Mouse (Mus musculus) megakaryocyte progenitor cell, adult 5-6 weeks (primary cell): ENCODE data around the gene Prrt2. TPM values are rescaled to one million over a fixed set of nuclear protein-coding genes. Genes with fewer than 3 reads are reported as not detected.

Source experiments
- ATAC-seq: replicated peaks from 2 replicates; pipeline ENCODE4 v1.8.0; 2016; ENCODE audit warnings: mild to moderate bottlenecking, moderate TSS enrichment, inconsistent platforms; ENCODE audit not compliant: poor library complexity
- total RNA-seq, 2 experiments: library from RNA; stranded (forward) in 1 of 2; stranded (reverse) in 1 of 2; fragments of 157-497, 149-512 nt in 1 of 2; fragments of 200-1000 nt in 1 of 2; gene quantifications; 2 replicates each; pipeline versions ENCODE4 v1.2.3 to v1.2.4; 2015 to 2017

Prrt2 gene
- total RNA-seq, 2 experiments from 2014 or later, result 0.74 TPM; not detected in 1

DNA sequence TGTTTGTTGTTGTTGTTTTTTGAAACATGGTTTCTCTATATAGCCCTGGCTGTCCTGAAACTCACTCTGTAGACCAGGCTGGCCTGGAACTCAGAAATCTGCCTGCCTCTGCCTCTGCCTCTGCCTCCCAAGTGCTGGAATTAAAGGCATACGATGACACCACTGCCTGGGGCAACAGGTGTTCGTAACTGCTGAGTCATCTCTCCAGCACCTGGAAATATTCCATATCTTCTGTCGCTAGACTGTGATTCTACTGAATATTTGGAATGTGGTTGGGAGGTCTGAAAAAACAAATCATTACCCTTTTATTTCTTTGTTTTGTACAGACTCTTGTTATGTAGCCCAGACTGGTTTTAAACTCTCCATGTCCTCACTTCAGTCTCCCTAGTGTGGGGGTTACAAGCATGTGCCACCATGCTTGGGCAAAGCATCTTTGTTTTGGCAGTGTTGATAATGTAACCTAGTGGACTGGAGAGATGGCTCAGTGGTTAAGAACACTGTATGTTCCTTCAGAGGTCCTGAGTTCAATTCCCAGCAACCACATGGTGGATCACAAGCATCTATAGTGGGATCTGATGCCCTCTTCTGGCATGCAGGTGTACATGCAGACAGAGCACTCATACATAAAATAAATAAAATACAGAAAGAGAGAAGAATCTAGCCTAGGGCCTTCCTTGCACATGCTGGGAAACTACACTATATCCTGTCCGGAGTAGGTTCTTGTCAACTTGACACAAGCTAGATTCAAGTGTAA lies 16.7 kb downstream of the Prrt2 start:
- no peak for ATAC-seq

GRCm38 (mm10) chr7:127003620-127004019 lies 17.4 kb downstream of the Prrt2 start:
- no peak for ATAC-seq

GRCm38 (mm10) chr7:126999568-126999967 lies 21.4 kb downstream of the Prrt2 start:
- no peak for ATAC-seq

- no peak for ATAC-seq
Measured at GRCm38 (mm10) chr7:126996449-126996848, 24.6 kb downstream of the Prrt2 start.

DNA sequence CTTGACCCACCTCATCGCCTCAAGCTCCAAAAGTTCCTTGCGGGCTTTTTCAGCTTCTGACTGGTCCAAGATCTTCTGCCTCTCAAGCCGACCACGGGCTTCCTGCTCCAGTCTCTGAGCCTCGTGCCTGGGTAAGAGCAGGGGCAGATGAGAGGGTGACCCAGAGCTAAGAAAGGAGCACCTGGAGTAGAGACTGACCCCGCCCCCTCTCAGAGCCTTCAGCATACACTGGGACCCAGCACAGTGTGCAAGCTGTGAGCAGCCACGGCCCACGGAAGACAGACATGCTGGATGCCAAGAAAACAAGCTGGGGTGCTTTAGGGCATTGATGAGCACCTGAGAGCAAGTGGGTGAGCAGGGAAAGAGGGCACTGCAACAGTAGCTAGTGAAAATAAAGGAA lies 32.2 kb downstream of the Prrt2 start:
- ATAC-seq, result no peak

GRCm38 (mm10) chr7:126986319-126986718 lies 34.7 kb downstream of the Prrt2 start:
- peak; percentile 74 for ATAC-seq

GRCm38 (mm10) chr7:126984667-126985444 lies 36.2 kb downstream of the Prrt2 start:
- no peak for ATAC-seq

GRCm38 (mm10) chr7:126983113-126983512 lies 37.9 kb downstream of the Prrt2 start:
- no peak for ATAC-seq

GRCm38 (mm10) chr7:126982054-126982453 lies 39.0 kb downstream of the Prrt2 start:
- no peak for ATAC-seq

DNA sequence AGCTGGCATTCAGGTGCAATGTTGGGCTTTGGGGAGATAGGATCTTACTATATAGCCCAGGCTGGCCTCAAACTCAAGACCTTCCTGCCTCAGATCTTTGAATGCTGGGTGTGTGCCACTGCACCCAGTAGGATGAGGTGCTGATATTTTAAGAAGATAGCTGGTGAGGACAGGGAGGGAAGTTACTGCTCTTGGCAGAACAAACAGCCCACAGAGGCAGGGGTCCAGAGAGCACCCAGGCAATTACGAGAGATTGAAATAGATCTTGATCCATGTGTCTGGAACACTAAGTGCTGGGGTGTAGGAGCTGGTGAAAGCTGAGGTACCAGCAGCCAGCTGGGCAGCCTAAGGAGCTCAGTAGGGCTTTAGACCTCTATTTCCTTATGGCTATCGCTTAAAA lies 39.4 kb downstream of the Prrt2 start:
- no peak for ATAC-seq

GRCm38 (mm10) chr7:126978841-126979240 lies 42.2 kb downstream of the Prrt2 start:
- no peak for ATAC-seq

- no peak for ATAC-seq
Measured at GRCm38 (mm10) chr7:126976878-126977459, 44.0 kb downstream of the Prrt2 start.

DNA sequence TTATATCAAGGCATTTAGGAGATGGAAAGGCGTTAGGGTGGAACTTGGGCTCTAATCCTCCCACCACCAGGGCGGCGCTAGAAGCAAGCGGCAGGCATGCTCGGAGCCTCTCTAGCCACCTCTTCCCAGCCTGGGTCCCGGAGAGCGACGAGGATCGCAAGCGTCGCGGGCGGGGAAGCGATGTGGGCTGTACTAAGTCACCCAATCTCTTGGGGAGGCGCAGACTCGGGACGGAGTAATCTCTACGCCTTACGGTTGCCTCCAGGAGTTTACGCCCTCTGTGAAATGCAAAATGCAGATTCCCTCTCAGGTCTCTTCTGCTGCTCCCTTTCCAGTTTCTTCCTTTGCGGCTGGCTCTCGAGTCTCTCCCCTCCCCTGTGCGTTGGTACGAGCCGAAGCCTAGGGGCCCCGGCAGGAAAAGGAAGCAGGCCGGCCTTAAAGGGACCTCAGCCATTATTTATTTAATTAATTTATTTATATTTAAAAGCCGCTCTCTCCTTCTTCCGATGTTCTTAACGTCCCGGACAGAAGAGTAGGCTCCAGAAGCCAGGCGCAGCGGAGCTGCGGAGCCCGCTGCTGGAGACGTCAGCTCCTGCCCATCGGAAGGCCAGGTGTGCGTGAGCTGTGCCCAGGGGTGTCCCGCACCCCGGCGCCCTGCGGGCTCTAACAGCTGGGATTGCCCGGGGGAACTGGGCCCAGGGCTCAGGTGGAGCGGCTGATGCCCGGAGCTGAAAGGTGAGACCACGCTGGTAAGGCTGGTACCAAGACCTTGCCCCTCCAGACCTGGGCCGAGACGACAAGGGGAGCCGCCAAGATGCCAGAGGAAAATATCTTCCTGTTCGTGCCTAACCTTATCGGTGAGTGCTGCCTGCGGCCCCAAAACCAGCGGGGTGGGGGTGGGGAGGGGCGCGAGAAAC lies 44.8 kb downstream of the Prrt2 start, which contains the start of gene Cdiptos:
Gene Cdiptos, minus strand, starts transcription at position 149 of the 917 bp plus-strand sequence.
- ATAC-seq, result peak; percentile 97

- ATAC-seq, result no peak
Measured at GRCm38 (mm10) chr7:126975893-126975949, 45.3 kb downstream of the Prrt2 start, which contains the start of gene Cdipt. Cdipt (plus strand) TSS chr7:126975914.

- 0 out of 2 replicates have a peak, but pooled peaks have one; percentile 13 for ATAC-seq
Measured at GRCm38 (mm10) chr7:126975493-126975892, 45.5 kb downstream of the Prrt2 start.

Other genes with a start within 250 kb of the Prrt2 start
Only the 30 nearest of the 32 such genes appear.
- gene Ppp4c, start 228.7 kb downstream of the Prrt2 start, total RNA-seq (2015), result 209 and 216 TPM in 2 replicates
- gene Ppp4c, start 228.7 kb downstream of the Prrt2 start, total RNA-seq (2017), result 113 and 131 TPM in 2 replicates
- not detected in 2 replicates for gene Fam57b, start 223.5 kb downstream of the Prrt2 start, total RNA-seq (2015)
- not detected in 2 replicates for gene Fam57b, start 223.5 kb downstream of the Prrt2 start, total RNA-seq (2017)
- gene 4930451I11Rik, start 189.6 kb downstream of the Prrt2 start, total RNA-seq (2015), result not detected in 2 replicates
- not detected in 2 replicates for gene 4930451I11Rik, start 189.6 kb downstream of the Prrt2 start, total RNA-seq (2017)
- gene Doc2a, start 173.8 kb downstream of the Prrt2 start, total RNA-seq (2015), result not detected in 2 replicates
- 0.07 TPM in 1 of 2 replicates, not detected in the other for gene Doc2a, start 173.8 kb downstream of the Prrt2 start, total RNA-seq (2017)
- 21.8 and 27.5 TPM in 2 replicates for gene Hirip3, start 159.2 kb downstream of the Prrt2 start, total RNA-seq (2015)
- 215 and 246 TPM in 2 replicates for gene Hirip3, start 159.2 kb downstream of the Prrt2 start, total RNA-seq (2017)
- gene Ino80e, start 158.8 kb downstream of the Prrt2 start, total RNA-seq (2015), result 83.1 and 83.9 TPM in 2 replicates
- gene Ino80e, start 158.8 kb downstream of the Prrt2 start, total RNA-seq (2017), result 36.3 and 38.5 TPM in 2 replicates
- gene Taok2, start 136.5 kb downstream of the Prrt2 start, total RNA-seq (2015), result 16.5 and 19.4 TPM in 2 replicates
- 30.2 and 32.6 TPM in 2 replicates for gene Taok2, start 136.5 kb downstream of the Prrt2 start, total RNA-seq (2017)
- 19.1 and 28.8 TPM in 2 replicates for gene Tmem219, start 98.3 kb downstream of the Prrt2 start, total RNA-seq (2015)
- gene Tmem219, start 98.3 kb downstream of the Prrt2 start, total RNA-seq (2017), result 19.8 and 36.4 TPM in 2 replicates
- 6.6 and 11.5 TPM in 2 replicates for gene Kctd13, start 92.3 kb downstream of the Prrt2 start, total RNA-seq (2015)
- 8.9 and 13.2 TPM in 2 replicates for gene Kctd13, start 92.3 kb downstream of the Prrt2 start, total RNA-seq (2017)
- gene Asphd1, start 71.6 kb downstream of the Prrt2 start, total RNA-seq (2015), result not detected in 2 replicates
- not detected in 2 replicates for gene Asphd1, start 71.6 kb downstream of the Prrt2 start, total RNA-seq (2017)
- 0.46 and 1.6 TPM in 2 replicates for gene Sez6l2, start 70.6 kb downstream of the Prrt2 start, total RNA-seq (2015)
- 0.34 and 0.37 TPM in 2 replicates for gene Sez6l2, start 70.6 kb downstream of the Prrt2 start, total RNA-seq (2017)
- gene Cdipt, start 45.3 kb downstream of the Prrt2 start, total RNA-seq (2015), result 41.2 and 42.3 TPM in 2 replicates
- gene Cdipt, start 45.3 kb downstream of the Prrt2 start, total RNA-seq (2017), result 50.1 and 54.7 TPM in 2 replicates
- 4.3 and 4.9 TPM in 2 replicates for gene Cdiptos, start 45.1 kb downstream of the Prrt2 start, total RNA-seq (2015)
- 0.62 and 3.2 TPM in 2 replicates for gene Cdiptos, start 45.1 kb downstream of the Prrt2 start, total RNA-seq (2017)
- 2.2 and 5.1 TPM in 2 replicates for gene Mvp, start 6.6 kb downstream of the Prrt2 start, total RNA-seq (2015)
- gene Mvp, start 6.6 kb downstream of the Prrt2 start, total RNA-seq (2017), result 17.4 and 19.2 TPM in 2 replicates
- not detected in 2 replicates for gene Pagr1b, start 4.7 kb downstream of the Prrt2 start, total RNA-seq (2015)
- gene Pagr1b, start 4.7 kb downstream of the Prrt2 start, total RNA-seq (2017), result not detected in 2 replicates
- gene Pagr1a, start 3.9 kb downstream of the Prrt2 start, total RNA-seq (2015), result 44.2 and 55.4 TPM in 2 replicates
- 39.8 and 48.1 TPM in 2 replicates for gene Pagr1a, start 3.9 kb downstream of the Prrt2 start, total RNA-seq (2017)
- gene Gm42742, start 114 bp downstream of the Prrt2 start, total RNA-seq (2015), result 0.69 TPM in 1 of 2 replicates, not detected in the other
- 0.21 and 3.7 TPM in 2 replicates for gene Gm42742, start 114 bp downstream of the Prrt2 start, total RNA-seq (2017)
- gene Maz, start 5.8 kb upstream of the Prrt2 start, total RNA-seq (2015), result 93.4 and 103 TPM in 2 replicates
- gene Maz, start 5.8 kb upstream of the Prrt2 start, total RNA-seq (2017), result 64.2 and 64.5 TPM in 2 replicates
- gene Kif22, start 21.3 kb upstream of the Prrt2 start, total RNA-seq (2015), result 76.8 and 89.8 TPM in 2 replicates
- gene Kif22, start 21.3 kb upstream of the Prrt2 start, total RNA-seq (2017), result 67.8 and 84.8 TPM in 2 replicates
- 4.4 and 4.7 TPM in 2 replicates for gene Zg16, start 66.1 kb upstream of the Prrt2 start, total RNA-seq (2015)
- 1.7 and 4.0 TPM in 2 replicates for gene Zg16, start 66.1 kb upstream of the Prrt2 start, total RNA-seq (2017)
- gene AI467606, start 70.1 kb upstream of the Prrt2 start, total RNA-seq (2015), result 27.4 and 27.5 TPM in 2 replicates
- gene AI467606, start 70.1 kb upstream of the Prrt2 start, total RNA-seq (2017), result 17.5 and 20.6 TPM in 2 replicates
- gene Qprt, start 101.0 kb upstream of the Prrt2 start, total RNA-seq (2015), result 2.0 and 3.5 TPM in 2 replicates
- gene Qprt, start 101.0 kb upstream of the Prrt2 start, total RNA-seq (2017), result 1.1 and 1.9 TPM in 2 replicates
- gene Spn, start 116.6 kb upstream of the Prrt2 start, total RNA-seq (2015), result 86.0 and 93.4 TPM in 2 replicates
- gene Spn, start 116.6 kb upstream of the Prrt2 start, total RNA-seq (2017), result 294 and 316 TPM in 2 replicates
- 16.8 and 17.4 TPM in 2 replicates for gene Cd2bp2, start 174.8 kb upstream of the Prrt2 start, total RNA-seq (2015)
- gene Cd2bp2, start 174.8 kb upstream of the Prrt2 start, total RNA-seq (2017), result 56.0 and 65.7 TPM in 2 replicates
- 12.8 and 13.8 TPM in 2 replicates for gene Tbc1d10b, start 187.3 kb upstream of the Prrt2 start, total RNA-seq (2015)
- 34.0 and 36.0 TPM in 2 replicates for gene Tbc1d10b, start 187.3 kb upstream of the Prrt2 start, total RNA-seq (2017)
- 7.8 and 10.6 TPM in 2 replicates for gene Mylpf, start 187.7 kb upstream of the Prrt2 start, total RNA-seq (2015)
- gene Mylpf, start 187.7 kb upstream of the Prrt2 start, total RNA-seq (2017), result 6.0 and 6.8 TPM in 2 replicates
- gene Zfp553, start 211.8 kb upstream of the Prrt2 start, total RNA-seq (2015), result 6.5 and 9.0 TPM in 2 replicates
- gene Zfp553, start 211.8 kb upstream of the Prrt2 start, total RNA-seq (2017), result 13.8 and 15.4 TPM in 2 replicates
- gene Sept1, start 211.9 kb upstream of the Prrt2 start, total RNA-seq (2015), result 27.0 and 38.6 TPM in 2 replicates
- gene Sept1, start 211.9 kb upstream of the Prrt2 start, total RNA-seq (2017), result 21.7 and 35.4 TPM in 2 replicates
- 3.4 and 3.5 TPM in 2 replicates for gene Zfp771, start 223.1 kb upstream of the Prrt2 start, total RNA-seq (2015)
- gene Zfp771, start 223.1 kb upstream of the Prrt2 start, total RNA-seq (2017), result 2.7 and 8.0 TPM in 2 replicates
- gene Dctpp1, start 239.5 kb upstream of the Prrt2 start, total RNA-seq (2015), result 92.7 and 106 TPM in 2 replicates
- gene Dctpp1, start 239.5 kb upstream of the Prrt2 start, total RNA-seq (2017), result 62.4 and 63.5 TPM in 2 replicates